Mouse (Mus musculus) MEL (cell line): ENCODE measurements at regions not wholly inside any gene's neighbourhood (a gene's known extent, or its start where the extent isn't known, plus 50 kb on each side); places are given as distances from the start of the nearest gene placed in this dataset.

Source experiments
- DNase-seq: peaks from one replicate; pipeline ENCODE4 v3.0.0; 2011; ENCODE audit warnings: low read depth, low spot score
- H3K27ac ChIP-seq: 2 replicates; pipeline ENCODE4 v1.5.1; 2012; ENCODE audit warnings: low read depth, mild to moderate bottlenecking, control low read depth, low read length, moderate library complexity; ENCODE audit not compliant: control insufficient read depth
- H3K27me3 ChIP-seq, 2 experiments: fragments of 150-350 bp in 1 of 2; sonication (generic) in 1 of 2; 2 replicates each; pipeline ENCODE4 v1.6.1; 2012; ENCODE audit warnings: low read length in 2 of 2, mild to moderate bottlenecking in 2 of 2, improper control_type of control experiment in 1 of 2, moderate library complexity in 1 of 2; ENCODE audit not compliant: insufficient read depth in 2 of 2, control insufficient read depth in 1 of 2
- H3K36me3 ChIP-seq, 2 experiments: 2 replicates each; pipeline ENCODE4 v1.6.1; 2012 to 2014; ENCODE audit warnings: low read length in 2 of 2, improper control_type of control experiment in 1 of 2, inconsistent platforms in 1 of 2, mild to moderate bottlenecking in 1 of 2; ENCODE audit not compliant: insufficient read depth in 2 of 2, control insufficient read depth in 1 of 2
- H3K4me1 ChIP-seq, 2 experiments: fragments of 150-350 bp in 1 of 2; sonication (generic) in 1 of 2; 2 replicates each; pipeline ENCODE4 v1.6.1; 2012; ENCODE audit warnings: low read length in 2 of 2, improper control_type of control experiment in 1 of 2, mild to moderate bottlenecking in 1 of 2; ENCODE audit not compliant: insufficient read depth in 2 of 2, control insufficient read depth in 1 of 2
- H3K4me3 ChIP-seq, 2 experiments: fragments of 150-350 bp in 1 of 2; sonication (generic) in 1 of 2; 2 replicates each; pipeline ENCODE4 v1.5.1; 2012; ENCODE audit warnings: low read depth in 2 of 2, low read length in 2 of 2, mild to moderate bottlenecking in 2 of 2, moderate library complexity in 2 of 2, control low read depth in 1 of 2, improper control_type of control experiment in 1 of 2; ENCODE audit not compliant: control insufficient read depth in 1 of 2, insufficient read depth in 1 of 2
- H3K79me2 ChIP-seq: 2 replicates; pipeline ENCODE4 v1.6.1; 2012; ENCODE audit warnings: mild to moderate bottlenecking, low read length, moderate library complexity; ENCODE audit not compliant: control insufficient read depth, poor library complexity, insufficient read depth
- H3K9ac ChIP-seq: 2 replicates; pipeline ENCODE4 v1.6.1; 2012; ENCODE audit warnings: low read depth, mild to moderate bottlenecking, control low read depth, low read length, moderate library complexity; ENCODE audit not compliant: control insufficient read depth, poor library complexity, severe bottlenecking
- H3K9me3 ChIP-seq: fragments of 150-350 bp; sonication (generic); replicated peaks from 2 replicates; pipeline ENCODE4 v1.6.1; 2012; ENCODE audit warnings: mild to moderate bottlenecking, low read length, improper control_type of control experiment, moderate library complexity; ENCODE audit not compliant: insufficient read depth
- BHLHE40 ChIP-seq: IDR thresholded peaks from 2 replicates; pipeline ENCODE4 v1.6.1; 2012; ENCODE audit warnings: low read depth, mild to moderate bottlenecking, inconsistent platforms, low read length, improper control_type of control experiment, borderline replicate concordance
- CHD2 ChIP-seq: IDR thresholded peaks from 2 replicates; pipeline ENCODE4 v1.6.1; 2011; ENCODE audit warnings: low read length, improper control_type of control experiment
- CTCF ChIP-seq, 3 experiments: IDR thresholded peaks in 2 of 3; conservative IDR thresholded peaks in 1 of 3; 2 replicates each; pipeline ENCODE4 v1.5.1; 2011 to 2012; ENCODE audit warnings: low read length in 3 of 3, low read depth in 2 of 3, mild to moderate bottlenecking in 2 of 3, improper control_type of control experiment in 1 of 3, inconsistent platforms in 1 of 3, mixed read lengths in 1 of 3, moderate library complexity in 1 of 3; ENCODE audit not compliant: control insufficient read depth in 1 of 3, insufficient read depth in 1 of 3, poor library complexity in 1 of 3, severe bottlenecking in 1 of 3
- EP300 ChIP-seq, 2 experiments: IDR thresholded peaks; 2 replicates each; pipeline ENCODE4 v1.6.1; 2011; ENCODE audit warnings: improper control_type of control experiment in 2 of 2, low read length in 2 of 2, low read depth in 1 of 2, mild to moderate bottlenecking in 1 of 2
- HCFC1 ChIP-seq: IDR thresholded peaks from 2 replicates; pipeline ENCODE4 v1.6.1; 2012; ENCODE audit warnings: low read depth, mild to moderate bottlenecking, inconsistent platforms, low read length, improper control_type of control experiment, moderate library complexity
- MEF2A ChIP-seq: IDR thresholded peaks from 2 replicates; pipeline ENCODE4 v1.6.1; 2014; ENCODE audit warnings: low read depth, mild to moderate bottlenecking, inconsistent platforms, low read length, improper control_type of control experiment; ENCODE audit not compliant: poor library complexity, insufficient replicate concordance, severe bottlenecking; ENCODE audit errors: extremely low read depth
- NELFE ChIP-seq: IDR thresholded peaks from 2 replicates; pipeline ENCODE4 v1.6.1; 2011; ENCODE audit warnings: low read depth, low read length, improper control_type of control experiment
- NRF1 ChIP-seq: IDR thresholded peaks from 2 replicates; pipeline ENCODE4 v1.6.1; 2014; ENCODE audit warnings: low read depth, mild to moderate bottlenecking, inconsistent platforms, low read length, improper control_type of control experiment, moderate library complexity; ENCODE audit not compliant: poor library complexity, insufficient read depth, severe bottlenecking
- POLR2A ChIP-seq, 2 experiments: IDR thresholded peaks; 2 replicates each; pipeline ENCODE4 v1.6.1; 2011 to 2012; ENCODE audit warnings: low read length in 2 of 2, mild to moderate bottlenecking in 2 of 2, control low read depth in 1 of 2, improper control_type of control experiment in 1 of 2, low read depth in 1 of 2, moderate library complexity in 1 of 2; ENCODE audit not compliant: control insufficient read depth in 1 of 2, insufficient read depth in 1 of 2, poor library complexity in 1 of 2
- POLR2AphosphoS5 ChIP-seq: IDR thresholded peaks from 2 replicates; pipeline ENCODE4 v1.6.1; 2012; ENCODE audit warnings: low read depth, borderline replicate concordance, mild to moderate bottlenecking, inconsistent platforms, low read length, moderate library complexity, mixed read lengths
- RAD21 ChIP-seq: IDR thresholded peaks from 2 replicates; pipeline ENCODE4 v1.6.1; 2011; ENCODE audit warnings: mild to moderate bottlenecking, low read depth, low read length, improper control_type of control experiment
- SIN3A ChIP-seq: IDR thresholded peaks from 2 replicates; pipeline ENCODE4 v1.6.1; 2012; ENCODE audit warnings: low read length, improper control_type of control experiment, inconsistent platforms
- TBP ChIP-seq: IDR thresholded peaks from 2 replicates; pipeline ENCODE4 v1.8.0; 2011; ENCODE audit warnings: low read depth, low read length, improper control_type of control experiment
- USF1 ChIP-seq: IDR thresholded peaks from 2 replicates; pipeline ENCODE4 v1.6.1; 2014; ENCODE audit warnings: low read depth, mild to moderate bottlenecking, inconsistent platforms, low read length, improper control_type of control experiment, moderate library complexity
- ZKSCAN1 ChIP-seq: IDR thresholded peaks from 2 replicates; pipeline ENCODE4 v1.6.1; 2012; ENCODE audit warnings: low read depth, mild to moderate bottlenecking, inconsistent platforms, low read length, improper control_type of control experiment, moderate library complexity
- ZNF384 ChIP-seq: IDR thresholded peaks from 2 replicates; pipeline ENCODE4 v1.6.1; 2012; ENCODE audit warnings: low read depth, mild to moderate bottlenecking, inconsistent platforms, low read length, improper control_type of control experiment

- Histone ChIP-seq H3K27me3 (no peaks in the 10 kb centered on the region), H3K79me2 (no peaks in the 10 kb centered on the region), H3K9me3 (no peaks in the 10 kb centered on the region), H3K4me1 (no peaks in the 10 kb centered on the region), H3K36me3 (no peaks in the 10 kb centered on the region), H3K4me3 (no peak overlapping the region), H3K9ac (no peak overlapping the region), H3K27ac (no peak overlapping the region)
- TF ChIP-seq RAD21 (peak; percentile 13), USF1 (no peak), BHLHE40 (no peak), POLR2AphosphoS5 (no peak), NELFE (no peak), POLR2A (IDR thresholded peaks at IDR 0.05; ENCODE audit: control insufficient read depth in 1 of 2, insufficient read depth in 1 of 2, low read depth in 1 of 2, low read length in 2 of 2, poor library complexity in 1 of 2) (no peak), CHD2 (no peak), CTCF (IDR thresholded peaks at IDR 0.05 in 2 of 3, conservative IDR thresholded peaks at IDR 0.05 in 1 of 3; ENCODE audit: control insufficient read depth in 1 of 3, insufficient read depth in 1 of 3, low read depth in 2 of 3, low read length in 3 of 3, poor library complexity in 1 of 3, severe bottlenecking in 1 of 3) (peak; percentile 4 to 18 (median 13); a peak in 2 of 6 replicates), HCFC1 (no peak), MEF2A (no peak), NRF1 (no peak), TBP (no peak), ZNF384 (no peak)
- DNase-seq = peak; percentile 7
Measured at GRCm38 (mm10) chr6:16994711-16995110, 70.2 kb upstream of the Tes start.

- no peak for DNase-seq
- no peak overlapping the region for H3K27ac ChIP-seq
- H3K27me3 ChIP-seq = no peaks in the 10 kb centered on the region
- TF ChIP-seq POLR2AphosphoS5 = no peak
- no peak for TF ChIP-seq EP300 (IDR thresholded peaks at IDR 0.05; ENCODE audit: low read depth in 1 of 2, low read length in 2 of 2)
- TF ChIP-seq CTCF (IDR thresholded peaks at IDR 0.05 in 2 of 3, conservative IDR thresholded peaks at IDR 0.05 in 1 of 3; ENCODE audit: control insufficient read depth in 1 of 3, insufficient read depth in 1 of 3, low read depth in 2 of 3, low read length in 3 of 3, poor library complexity in 1 of 3, severe bottlenecking in 1 of 3) = no peak
- TF ChIP-seq POLR2A (IDR thresholded peaks at IDR 0.05; ENCODE audit: control insufficient read depth in 1 of 2, insufficient read depth in 1 of 2, low read depth in 1 of 2, low read length in 2 of 2, poor library complexity in 1 of 2) = no peak
- no peak for TF ChIP-seq SIN3A
- TF ChIP-seq ZKSCAN1 = no peak
- TF ChIP-seq, all 39 proteins: peak for 0
- Histone ChIP-seq H3K9ac (no peak overlapping the region), H3K4me3 (no peak overlapping the region), H3K36me3 (no peaks in the 10 kb centered on the region), H3K4me1 (no peaks in the 10 kb centered on the region), H3K79me2 (no peaks in the 10 kb centered on the region), H3K9me3 (no peaks in the 10 kb centered on the region)
Measured at GRCm38 (mm10) chr6:16991996-16992591, 72.9 kb upstream of the Tes start.
